Mouse (Mus musculus) adrenal gland, adult 2 months (tissue): ENCODE data around the gene Trim56. TPM values are rescaled to one million over a fixed set of nuclear protein-coding genes. Genes with fewer than 3 reads are reported as not detected.

ENCODE experiments used
- DNase-seq: peaks from one replicate; pipeline ENCODE4 v3.0.0; 2021
- polyA plus RNA-seq: library from polyadenylated mRNA; depleted of rRNA; stranded (reverse); fragments of >200 nt; gene quantifications from 2 replicates; pipeline ENCODE4 v1.2.3, GENCODE M21; 2012; rRNA removed
- total RNA-seq, 2 experiments: library from RNA; stranded (reverse); gene quantifications; 2 replicates each; pipeline ENCODE4 v1.2.3; 2021

The Trim56 gene
- total and polyA plus RNA-seq, 3 experiments, result 19.6 to 47.0 (median 37.1) TPM

- peak; percentile 21 for DNase-seq
Measured at GRCm38 (mm10) chr5:137076191-137076930, 39.6 kb downstream of the Trim56 start.

- DNase-seq, result no peak
Measured at GRCm38 (mm10) chr5:137075726-137076125, 40.3 kb downstream of the Trim56 start.

GRCm38 (mm10) chr5:137074191-137074651 is 41.8 kb downstream of the Trim56 start:
- peak; percentile 10 for DNase-seq

DNA sequence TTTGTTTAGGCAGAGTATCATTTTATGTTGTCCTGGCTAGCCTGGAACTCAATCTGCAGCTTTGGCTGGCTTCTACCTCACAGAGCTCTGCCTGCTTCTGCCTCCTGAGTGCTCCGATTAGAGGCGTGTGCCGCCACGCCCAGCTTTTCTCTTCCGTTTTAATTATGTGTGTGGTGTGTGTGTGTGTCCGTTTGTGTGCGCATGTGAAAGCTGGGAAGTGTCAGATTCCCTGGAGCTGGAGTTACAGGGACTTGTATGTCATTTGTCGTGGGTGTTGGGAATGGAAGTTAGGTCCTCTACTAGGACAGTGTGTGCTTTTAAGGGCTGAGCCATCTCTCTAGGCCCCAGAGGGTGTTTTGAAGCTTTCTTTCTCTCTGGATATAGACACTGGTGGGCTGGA is 42.9 kb downstream of the Trim56 start:
- DNase-seq, result no peak

DNA sequence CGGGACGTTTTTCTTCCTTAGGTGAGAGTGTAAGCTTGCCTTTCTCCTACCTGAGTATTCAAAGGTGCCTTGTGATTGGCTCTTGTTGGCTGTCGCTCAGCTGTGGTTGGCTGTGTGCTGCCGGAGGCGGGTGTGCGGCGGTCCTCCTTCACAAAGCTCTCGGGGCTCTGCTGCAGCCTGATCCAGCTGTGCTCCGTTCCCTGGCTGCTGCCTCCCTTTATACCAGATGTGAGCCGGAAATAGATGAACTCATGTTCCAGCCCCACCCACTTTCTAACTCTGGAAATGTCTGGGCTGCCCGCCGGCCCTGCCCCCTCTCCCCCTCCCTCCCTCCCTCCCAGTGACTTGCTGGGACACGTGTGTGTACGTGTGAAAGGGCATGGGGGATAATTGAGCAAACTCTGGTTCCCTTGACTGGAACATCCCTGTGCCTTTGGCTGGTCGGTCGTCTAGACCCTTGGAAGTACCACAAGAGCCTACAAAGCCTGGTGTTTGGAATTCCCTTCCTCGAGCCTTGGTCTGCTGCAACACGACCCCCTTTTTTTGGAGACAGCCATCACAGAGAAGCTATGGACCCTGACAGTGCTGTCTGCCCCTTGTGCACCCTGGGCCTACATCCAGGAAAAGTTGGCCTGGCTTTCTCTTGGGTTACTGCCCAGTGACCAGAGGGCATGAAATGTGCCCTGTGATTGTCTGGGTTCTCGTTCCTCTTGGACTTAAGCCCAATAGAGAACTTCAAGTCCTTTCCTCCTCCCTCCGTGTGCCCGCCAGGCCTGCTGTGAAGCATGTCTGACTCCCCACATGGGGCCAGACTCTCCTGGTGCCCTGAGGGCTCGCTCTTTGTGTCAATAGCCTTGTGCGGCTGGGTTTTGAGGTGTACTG is 43.7 kb downstream of the Trim56 start, which contains the start of gene Serpine1:
TSS of gene Serpine1 (minus strand) at position 190 of the 882 bp plus-strand sequence.
- DNase-seq, result peak; percentile 85

DNA sequence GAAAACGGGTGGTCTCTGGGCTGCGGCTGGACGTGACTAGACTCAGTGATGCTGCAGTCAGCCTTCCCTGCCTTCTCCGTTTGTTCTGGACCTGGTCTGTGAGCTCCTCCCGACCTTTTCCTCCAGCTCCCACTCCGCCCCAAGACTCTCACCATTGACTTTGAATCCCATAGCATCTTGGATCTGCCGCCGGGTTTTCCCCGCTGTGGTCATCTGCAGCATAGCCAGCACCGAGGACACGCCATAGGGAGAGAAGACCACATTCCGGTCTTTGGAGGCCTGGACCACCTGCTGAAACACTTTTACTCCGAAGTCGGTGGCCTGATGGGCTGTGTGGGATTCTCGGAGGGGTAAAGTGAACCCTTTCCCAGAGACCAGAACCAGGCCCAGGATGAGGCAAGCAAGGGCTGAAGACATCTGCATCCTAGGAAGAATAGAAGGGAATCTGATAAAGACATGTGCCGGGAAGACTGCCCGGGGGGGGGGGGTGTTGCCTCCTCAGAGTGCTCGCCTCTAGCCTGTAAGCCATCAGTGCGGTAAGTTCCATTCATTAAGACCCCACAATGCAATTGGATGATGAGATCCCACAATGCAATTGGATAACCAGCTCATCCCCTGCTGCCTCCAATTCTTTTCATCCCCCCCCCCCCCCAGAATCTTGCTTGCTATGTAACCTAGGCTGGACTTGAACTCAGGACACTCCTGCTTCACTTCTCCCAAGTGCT is 45.0 kb downstream of the Trim56 start:
- no peak for DNase-seq

- no peak for DNase-seq
Measured at GRCm38 (mm10) chr5:137068711-137069110, 47.3 kb downstream of the Trim56 start.

- no peak for DNase-seq
Measured at GRCm38 (mm10) chr5:137065923-137066322, 50.1 kb downstream of the Trim56 start.

- no peak for DNase-seq
Measured at GRCm38 (mm10) chr5:137065454-137065853, 50.6 kb downstream of the Trim56 start.

DNA sequence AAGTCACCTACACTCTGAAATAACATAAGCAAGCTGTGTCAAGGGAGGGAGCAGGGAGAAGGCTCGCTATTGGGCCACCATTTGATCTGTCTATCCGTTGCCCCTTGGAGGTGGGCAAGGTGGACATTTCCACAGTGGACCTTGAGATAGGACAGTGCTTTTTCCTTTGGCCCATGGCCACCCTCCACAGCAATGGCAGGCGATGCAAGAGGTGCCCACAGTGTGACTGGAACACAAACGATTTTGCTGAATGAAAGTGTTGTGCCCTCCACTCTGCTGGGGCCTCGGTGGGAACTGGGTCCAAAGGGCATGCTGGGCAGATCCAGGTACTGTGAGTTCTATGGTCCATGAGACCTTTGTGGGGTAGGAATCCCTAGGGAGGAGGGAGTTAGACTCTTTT is 53.4 kb downstream of the Trim56 start:
- no peak for DNase-seq

- DNase-seq, result peak; percentile 87
Measured at GRCm38 (mm10) chr5:137061809-137062481, 54.1 kb downstream of the Trim56 start.

Other genes starting within 250 kb of the Trim56 start
- gene Col26a1, start 233.0 kb downstream of the Trim56 start, total RNA-seq, result not detected
- 0.20 and 0.26 TPM in 2 replicates for gene Col26a1, start 233.0 kb downstream of the Trim56 start, polyA plus RNA-seq
- 10 to 100 TPM; 29.0 to 42.0 TPM for gene Ift22, start 208.1 kb downstream of the Trim56 start, total RNA-seq
- gene Ift22, start 208.1 kb downstream of the Trim56 start, polyA plus RNA-seq, result 6.8 and 7.7 TPM in 2 replicates
- gene Fis1, start 162.9 kb downstream of the Trim56 start, total RNA-seq, result 100 to 1,000 TPM; 143 to 225 TPM
- 136 and 184 TPM in 2 replicates for gene Fis1, start 162.9 kb downstream of the Trim56 start, polyA plus RNA-seq
- gene Cldn15, start 149.6 kb downstream of the Trim56 start, total RNA-seq, result 10 to 100 TPM; 11.2 to 18.8 TPM
- 19.7 and 20.2 TPM in 2 replicates for gene Cldn15, start 149.6 kb downstream of the Trim56 start, polyA plus RNA-seq
- gene Plod3, start 129.2 kb downstream of the Trim56 start, total RNA-seq, result 10 to 100 TPM; 68.5 to 74.3 TPM
- 75.6 and 86.3 TPM in 2 replicates for gene Plod3, start 129.2 kb downstream of the Trim56 start, polyA plus RNA-seq
- gene Znhit1, start 128.2 kb downstream of the Trim56 start, total RNA-seq, result 100 to 1,000 TPM; 102 to 109 TPM
- 151 and 155 TPM in 2 replicates for gene Znhit1, start 128.2 kb downstream of the Trim56 start, polyA plus RNA-seq
- 10 to 100 TPM; 10.1 to 51.2 TPM for gene Vgf, start 89.8 kb downstream of the Trim56 start, total RNA-seq
- gene Vgf, start 89.8 kb downstream of the Trim56 start, polyA plus RNA-seq, result 5.3 and 7.0 TPM in 2 replicates
- 100 to 1,000 TPM in 1 of 2 experiments, 10 to 100 TPM in 1; 75.4 to 114 TPM for gene Ap1s1, start 70.1 kb downstream of the Trim56 start, total RNA-seq
- gene Ap1s1, start 70.1 kb downstream of the Trim56 start, polyA plus RNA-seq, result 46.5 and 56.7 TPM in 2 replicates
- 1 to 10 TPM; 3.9 to 5.3 TPM for gene Serpine1, start 43.9 kb downstream of the Trim56 start, total RNA-seq
- 1.3 and 2.1 TPM in 2 replicates for gene Serpine1, start 43.9 kb downstream of the Trim56 start, polyA plus RNA-seq
- gene Muc3, start 33.1 kb upstream of the Trim56 start, total RNA-seq, result not detected
- not detected in 2 replicates for gene Muc3, start 33.1 kb upstream of the Trim56 start, polyA plus RNA-seq
- gene Muc3a, start 96.2 kb upstream of the Trim56 start, total RNA-seq, result under 1 TPM in 1 of 2 experiments, not detected in 1; 0.14 TPM
- 0.30 and 0.63 TPM in 2 replicates for gene Muc3a, start 96.2 kb upstream of the Trim56 start, polyA plus RNA-seq
- 10 to 100 TPM in 1 of 2 experiments, 1 to 10 TPM in 1; 5.8 to 12.0 TPM for gene Ache, start 171.3 kb upstream of the Trim56 start, total RNA-seq
- gene Ache, start 171.3 kb upstream of the Trim56 start, polyA plus RNA-seq, result 11.0 and 18.0 TPM in 2 replicates
- 10 to 100 TPM in 1 of 2 experiments, 1 to 10 TPM in 1; 9.6 to 15.3 TPM for gene Ufsp1, start 178.4 kb upstream of the Trim56 start, total RNA-seq
- gene Ufsp1, start 178.4 kb upstream of the Trim56 start, polyA plus RNA-seq, result 29.8 and 37.9 TPM in 2 replicates
- 100 to 1,000 TPM; 135 to 172 TPM for gene Srrt, start 191.5 kb upstream of the Trim56 start, total RNA-seq
- 138 and 150 TPM in 2 replicates for gene Srrt, start 191.5 kb upstream of the Trim56 start, polyA plus RNA-seq
- 10 to 100 TPM; 28.3 to 41.4 TPM for gene Trip6, start 198.2 kb upstream of the Trim56 start, total RNA-seq
- 108 TPM in 2 replicates for gene Trip6, start 198.2 kb upstream of the Trim56 start, polyA plus RNA-seq
- 10 to 100 TPM in 1 of 2 experiments, 1 to 10 TPM in 1; 7.3 to 12.4 TPM for gene Slc12a9, start 217.4 kb upstream of the Trim56 start, total RNA-seq
- gene Slc12a9, start 217.4 kb upstream of the Trim56 start, polyA plus RNA-seq, result 30.4 and 33.0 TPM in 2 replicates
- gene Ephb4, start 233.9 kb upstream of the Trim56 start, total RNA-seq, result 10 to 100 TPM; 44.3 to 68.9 TPM
- gene Ephb4, start 233.9 kb upstream of the Trim56 start, polyA plus RNA-seq, result 54.6 and 59.9 TPM in 2 replicates